Mouse (Mus musculus) liver, embryonic 18 days (tissue): Measurements from ENCODE around the gene 4833427G06Rik. TPM values are rescaled to one million over a fixed set of nuclear protein-coding genes. Genes with fewer than 3 reads are reported as not detected.

Source experiments
- polyA plus RNA-seq: library from polyadenylated mRNA; depleted of rRNA; stranded (reverse); fragments of >200 nt; gene quantifications from 2 replicates; pipeline ENCODE4 v1.2.3, GENCODE M21; 2012; rRNA removed

Gene 4833427G06Rik
- not detected in 2 replicates for polyA plus RNA-seq

DNA sequence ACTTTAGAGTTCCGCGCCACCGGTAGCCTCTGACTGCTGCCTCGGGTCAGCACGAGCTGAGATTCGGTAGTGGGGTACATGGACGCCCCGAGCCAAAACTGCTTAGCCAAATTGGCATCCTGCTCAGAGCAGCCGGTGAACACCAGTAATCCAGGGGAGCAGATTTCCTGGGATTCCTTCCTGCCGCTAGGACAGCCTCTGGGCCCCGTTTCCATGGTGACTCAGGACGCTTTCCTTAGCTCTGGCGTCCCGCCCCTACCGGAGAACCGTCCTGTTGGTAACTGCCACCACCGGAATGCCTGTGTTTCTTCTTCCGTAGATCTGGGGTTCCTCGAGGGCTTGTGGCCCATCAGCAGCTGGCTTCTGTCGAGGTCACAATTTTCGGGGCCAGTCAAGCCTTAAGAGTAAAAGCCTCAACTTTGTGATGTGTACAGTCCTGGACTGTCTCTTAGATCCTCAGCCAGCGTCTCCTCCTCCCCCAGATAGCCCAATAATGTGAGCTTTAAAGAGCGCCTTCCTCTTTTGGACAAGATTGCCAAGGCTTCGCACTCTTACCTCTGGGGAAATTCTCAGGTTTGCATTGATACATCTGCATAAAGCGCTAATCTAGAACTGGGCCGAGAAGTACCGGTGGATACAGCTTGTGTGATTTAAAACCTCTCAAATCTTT is at the start of gene 4833427G06Rik:
4833427G06Rik (minus strand) TSS at position 323 of the 670 bp plus-strand sequence.

DNA sequence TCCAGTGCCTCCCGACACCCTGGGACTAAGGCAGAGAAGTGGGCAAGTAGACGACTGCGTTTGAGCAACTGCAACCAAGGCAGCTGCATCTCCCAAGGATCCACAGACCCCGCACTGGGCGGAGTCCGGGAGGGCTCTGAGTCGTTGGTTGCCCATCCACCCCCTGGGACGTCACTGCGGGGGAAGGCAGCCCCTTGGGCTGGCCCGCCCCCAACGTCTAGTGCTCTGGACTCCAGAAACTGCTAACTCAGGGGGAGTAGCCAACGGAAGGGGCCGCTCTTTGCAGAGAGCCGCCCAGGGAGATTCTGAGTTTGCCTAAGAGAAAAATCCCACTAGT is 24.9 kb downstream of the 4833427G06Rik start, which contains the start of gene Layn:
Layn (minus strand) TSS at position 116 of the 337 bp plus-strand sequence.

DNA sequence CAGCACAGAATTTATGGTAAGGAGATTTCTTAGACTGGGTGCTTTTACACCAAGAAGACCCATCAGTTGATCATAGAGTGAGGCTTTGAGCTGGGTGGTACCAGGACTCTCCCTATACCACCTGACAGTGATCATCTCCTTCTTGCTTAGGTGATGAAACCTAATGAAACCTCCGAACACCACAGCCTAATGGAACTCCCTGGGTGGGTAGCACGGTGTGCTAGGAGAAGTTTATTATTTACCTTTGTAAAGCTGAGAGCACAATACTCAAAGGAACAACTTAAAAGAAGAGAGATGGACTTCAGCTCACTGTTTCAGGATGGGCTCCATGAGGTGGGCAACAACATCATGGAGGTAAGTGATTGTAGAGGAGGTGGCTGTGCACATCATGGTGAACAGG is 41.3 kb downstream of the 4833427G06Rik start, which contains the start of gene Btg4:
Btg4 (plus strand) TSS at position 301 of the 400 bp plus-strand sequence.

Other genes starting within 250 kb of the 4833427G06Rik start
- 4.5 and 5.1 TPM in 2 replicates for gene Sik2, start 93.0 kb downstream of the 4833427G06Rik start, polyA plus RNA-seq
- not detected in 2 replicates for gene Btg4, start 41.2 kb downstream of the 4833427G06Rik start, polyA plus RNA-seq
- gene Layn, start 25.0 kb downstream of the 4833427G06Rik start, polyA plus RNA-seq = 0.60 and 0.75 TPM in 2 replicates
- 0.01 TPM in 2 replicates for gene Gm32742, start 63.4 kb upstream of the 4833427G06Rik start, polyA plus RNA-seq
- 6.9 and 10.2 TPM in 2 replicates for gene Pou2af1, start 111.6 kb upstream of the 4833427G06Rik start, polyA plus RNA-seq
- gene Colca2, start 176.5 kb upstream of the 4833427G06Rik start, polyA plus RNA-seq = 0.27 and 0.32 TPM in 2 replicates
- gene 1810046K07Rik, start 226.8 kb upstream of the 4833427G06Rik start, polyA plus RNA-seq = 0.43 and 0.94 TPM in 2 replicates